ENCODE assay signal across 8 mouse cellular contexts in the genomic region with DNA sequence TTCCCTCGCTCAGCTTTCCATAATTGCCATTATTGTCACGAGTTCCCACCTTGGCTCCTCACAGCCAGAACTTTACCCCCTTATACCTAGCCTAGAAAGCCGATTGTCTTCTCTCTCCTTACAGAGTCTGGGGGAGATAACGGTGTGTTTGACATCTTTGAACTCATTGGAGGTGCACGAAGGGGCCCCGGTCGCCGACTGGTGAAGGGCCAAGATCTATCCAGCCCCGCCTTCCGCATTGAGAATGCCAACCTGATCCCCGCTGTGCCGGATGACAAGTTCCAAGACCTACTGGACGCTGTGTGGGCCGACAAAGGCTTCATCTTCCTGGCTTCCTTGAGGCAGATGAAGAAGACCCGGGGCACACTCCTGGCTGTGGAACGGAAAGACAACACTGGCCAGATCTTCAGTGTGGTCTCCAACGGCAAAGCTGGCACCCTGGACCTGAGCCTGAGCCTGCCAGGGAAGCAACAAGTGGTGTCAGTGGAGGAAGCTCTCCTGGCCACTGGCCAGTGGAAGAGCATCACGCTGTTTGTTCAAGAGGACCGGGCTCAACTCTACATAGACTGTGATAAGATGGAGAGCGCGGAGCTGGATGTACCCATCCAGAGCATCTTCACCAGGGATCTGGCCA. TPM values are rescaled to one million over a fixed set of nuclear protein-coding genes. Genes with fewer than 3 reads are reported as not detected.
A peak's percentile ranks its signal among the peaks of the same experiment; 100 is the strongest.
DNase-seq lines count a peak whose midpoint lies in the region; ATAC-seq and TF ChIP-seq lines count a peak whose summit lies in the region.

No protein-coding gene starts in this region.

- no peak for ATAC-seq in hindbrain, postnatal 0 days
- no peak for ATAC-seq in lung, embryonic 15.5 days (ENCODE audit: borderline replicate concordance, extremely low read depth, low FRiP score, low TSS enrichment)

- no peaks in the 10 kb centered on the region for H3K36me3 ChIP-seq in hindbrain, postnatal 0 days (ENCODE audit: insufficient read depth, low read length)
- H3K36me3 ChIP-seq in lung, embryonic 15.5 days = peaks cover 36% of the 10 kb centered on the region

- H3K9me3 ChIP-seq in hindbrain, postnatal 0 days (ENCODE audit: low read length) = no peaks in the 10 kb centered on the region
- H3K9me3 ChIP-seq in lung, embryonic 15.5 days = no peaks in the 10 kb centered on the region

- TF ChIP-seq CTCF in hindbrain, postnatal 0 days (IDR thresholded peaks at IDR 0.05; ENCODE audit: low read depth) = no peak

- 0 out of 2 replicates have a peak, but pooled peaks cover 5% of the 10 kb centered on the region for H3K27me3 ChIP-seq in hindbrain, postnatal 0 days (ENCODE audit: insufficient read depth, low read length)
- H3K27me3 ChIP-seq in lung, embryonic 15.5 days = no peaks in the 10 kb centered on the region

- intact Hi-C loops in gastrocnemius, postnatal 14 days (cut with DNase I; ENCODE audit: low total_unique reads) = loop anchor here (5.0 kb wide), 2 partner anchors 331 to 571 kb away; no protein-coding TSS in a partner anchor

- H3K27ac ChIP-seq in hindbrain, postnatal 0 days = no peak overlapping the region
- H3K27ac ChIP-seq in lung, embryonic 15.5 days = peak overlapping the region; percentile 91

- H3K4me1 ChIP-seq in hindbrain, postnatal 0 days (ENCODE audit: insufficient read depth, low read length) = peaks cover 5% of the 10 kb centered on the region
- H3K4me1 ChIP-seq in lung, embryonic 15.5 days = peaks cover 53% of the 10 kb centered on the region

- peak; percentile 40 for DNase-seq in ovary, postnatal 36 days (ENCODE audit: low spot score)
- no peak for DNase-seq in ovary, postnatal 10 days (ENCODE audit: low spot score)
- peak; percentile 24 for DNase-seq in hindbrain, postnatal 0 days (ENCODE audit: low spot score)
- DNase-seq in testis, postnatal 14 days (ENCODE audit: low spot score) = peak; percentile 28
- DNase-seq in urinary bladder, postnatal 25 days (ENCODE audit: low spot score) = no peak
- no peak for DNase-seq in right cerebral cortex, adult 18-20 months
- no peak for DNase-seq in gastrocnemius, postnatal 14 days

- H3K4me3 ChIP-seq in hindbrain, postnatal 0 days (ENCODE audit: low read length) = peak overlapping the region; percentile 47
- peak overlapping the region; percentile 72 for H3K4me3 ChIP-seq in lung, embryonic 15.5 days

- 34% methylated on average over 21 of the region's 21 CpGs for WGBS in hindbrain, postnatal 0 days
- WGBS in lung, embryonic 15.5 days = 19% methylated on average over 21 of the region's 21 CpGs

- no peak overlapping the region for H3K9ac ChIP-seq in hindbrain, postnatal 0 days (replicated peaks; ENCODE audit: low read length)
- H3K9ac ChIP-seq in lung, embryonic 15.5 days = peak overlapping the region; percentile 76

- H3K4me2 ChIP-seq in hindbrain, postnatal 0 days (ENCODE audit: low read depth, low read length) = peak overlapping the region; percentile 98
- peak overlapping the region; percentile 92 for H3K4me2 ChIP-seq in lung, embryonic 15.5 days

RNA-seq across cellular contexts. Expression of a gene that starts 1.3 kb away (rescaled TPM):
- total RNA-seq in hindbrain, postnatal 0 days (2014; rRNA removed) = 12.5 and 13.6 TPM in 2 replicates
- 3.3 and 3.7 TPM in 2 replicates for polyA plus RNA-seq in hindbrain, postnatal 0 days (2015; fragmentation: Nextera tagmentation; extraction: Ambion mirVana)
- 184 and 185 TPM in 2 replicates for polyA plus RNA-seq in lung, embryonic 15.5 days (2015; fragmentation: Nextera tagmentation; extraction: Ambion mirVana)
- 10 to 100 TPM; 21.7 to 23.0 TPM for total RNA-seq in gastrocnemius, postnatal 14 days (2021)

Comparison
In these comparisons a context has a peak if more than half of its experiments do, and no peak if none do; other contexts are left out.
1. DNase-seq: peak in ovary, postnatal 36 days (single experiment), hindbrain, postnatal 0 days (single experiment) and testis, postnatal 14 days (single experiment); none in ovary, postnatal 10 days (single experiment), urinary bladder, postnatal 25 days (single experiment), right cerebral cortex, adult 18-20 months (single experiment) and gastrocnemius, postnatal 14 days (single experiment).